Mouse (Mus musculus): ENCODE results near the gene Cdc25b.

- no peak for TF ChIP-seq CTCF (conservative IDR thresholded peaks at IDR 0.05 in 1 of 2, IDR thresholded peaks at IDR 0.05 in 1 of 2; ENCODE audit: low read depth in 2 of 2, low read length in 2 of 2)
- TF ChIP-seq ELF1 (IDR thresholded peaks at IDR 0.05; ENCODE audit: low read depth, low read length) = no peak
- no peak for TF ChIP-seq ZNF384 (IDR thresholded peaks at IDR 0.05; ENCODE audit: low read depth, low read length)
- TF ChIP-seq MAX (IDR thresholded peaks at IDR 0.05; ENCODE audit: low read length) = no peak
- TF ChIP-seq POLR2AphosphoS2 (IDR thresholded peaks at IDR 0.05; ENCODE audit: low read depth, low read length) = no peak
- TF ChIP-seq CHD1 (IDR thresholded peaks at IDR 0.05; ENCODE audit: low read depth, low read length) = no peak
- TF ChIP-seq POLR2A (IDR thresholded peaks at IDR 0.05; ENCODE audit: low read depth, low read length) = no peak
- TF ChIP-seq MEF2A (IDR thresholded peaks at IDR 0.05; ENCODE audit: borderline replicate concordance, low read depth, low read length) = no peak
- TF ChIP-seq ZKSCAN1 (IDR thresholded peaks at IDR 0.05; ENCODE audit: borderline replicate concordance, low read depth, low read length) = no peak
- no peak for TF ChIP-seq JUND (conservative IDR thresholded peaks at IDR 0.05; ENCODE audit: low read depth, low read length)
- TF ChIP-seq EP300 (IDR thresholded peaks at IDR 0.05; ENCODE audit: low read length) = no peak
- TF ChIP-seq ETS1 (conservative IDR thresholded peaks at IDR 0.05; ENCODE audit: low read depth, low read length) = no peak
- TF ChIP-seq NELFE (IDR thresholded peaks at IDR 0.05; ENCODE audit: low read depth, low read length) = no peak
Measured at GRCm38 (mm10) chr2:131205521-131206182, 18.9 kb downstream of the Cdc25b start.
